Mouse (Mus musculus) megakaryocyte, embryonic 14.5 days (primary cell): ENCODE results near the gene Olfr1340. TPM values are rescaled to one million over a fixed set of nuclear protein-coding genes. Genes with fewer than 3 reads are reported as not detected.

Experiments used
- H3K27me3 ChIP-seq: replicated peaks from 2 replicates; pipeline ENCODE3; 2012; ENCODE audit warnings: inconsistent platforms
- H3K36me3 ChIP-seq: replicated peaks from 2 replicates; pipeline ENCODE3; 2012; ENCODE audit warnings: low read length, inconsistent platforms, mixed read lengths
- H3K4me1 ChIP-seq: 2 replicates; pipeline ENCODE4 v1.6.1; 2012; ENCODE audit warnings: inconsistent platforms
- H3K4me3 ChIP-seq: replicated peaks from 2 replicates; pipeline ENCODE3; 2012; ENCODE audit warnings: moderate library complexity, mild to moderate bottlenecking, inconsistent platforms
- H3K9me3 ChIP-seq: 2 replicates; pipeline ENCODE4 v1.6.1; 2012; ENCODE audit warnings: inconsistent platforms
- FLI1 ChIP-seq: IDR thresholded peaks from 2 replicates; pipeline ENCODE4 v1.6.1; 2012; ENCODE audit warnings: low read length, inconsistent platforms, mixed read lengths
- GATA1 ChIP-seq: IDR thresholded peaks from 3 replicates; pipeline ENCODE4 v1.6.1; 2012; ENCODE audit warnings: mixed read lengths, low read length, inconsistent platforms, borderline replicate concordance
- polyA plus RNA-seq: library from polyadenylated mRNA; stranded (reverse); fragments of >175 nt; gene quantifications from 2 replicates; pipeline ENCODE4 v1.2.3, GENCODE M21; 2012; ENCODE audit warnings: low replicate concordance; ENCODE audit not compliant: insufficient read depth

The Olfr1340 gene
- not detected in 2 replicates for polyA plus RNA-seq

GRCm38 (mm10) chr4:118719838-118720237 is at the start of gene Olfr1340:
Olfr1340 (plus strand) TSS chr4:118720138.
- no peaks in the 10 kb centered on the region for H3K27me3 ChIP-seq
- no peak within 1 kb of the TSS for H3K4me3 ChIP-seq
- no peaks in the 10 kb centered on the region for H3K9me3 ChIP-seq
- H3K36me3 ChIP-seq: no peaks in the 10 kb centered on the region
- no peaks in the 10 kb centered on the region for H3K4me1 ChIP-seq
- no peak for TF ChIP-seq GATA1

- H3K4me3 ChIP-seq: no peak overlapping the region
- TF ChIP-seq FLI1 (no peak), GATA1 (no peak)
- no peaks in the 10 kb centered on the region; the same call in 1 of the 2 replicates for H3K4me1 ChIP-seq
These were observed 32.9 kb upstream of the Olfr1340 start for GRCm38 (mm10) chr4:118687086-118687485.

GRCm38 (mm10) chr4:118692412-118692973 is 27.4 kb upstream of the Olfr1340 start, which contains the start of gene Olfr1342:
Olfr1342 (minus strand) TSS chr4:118692756.
- Histone ChIP-seq H3K4me1 (peaks cover 6% of the 10 kb centered on the region; the same call in 1 of the 2 replicates), H3K9me3 (0 out of 2 replicates have a peak, but pooled peaks cover 2% of the 10 kb centered on the region), H3K4me3 (no peak within 1 kb of the TSS), H3K36me3 (no peaks in the 10 kb centered on the region), H3K27me3 (peaks cover 19% of the 10 kb centered on the region)
- TF ChIP-seq FLI1: no peak
- no peak for TF ChIP-seq GATA1

More at GRCm38 (mm10) chr4:118687086-118687485, 32.9 kb upstream of the Olfr1340 start:
- Histone ChIP-seq H3K27me3 (peaks cover 15% of the 10 kb centered on the region), H3K9me3 (0 out of 2 replicates have a peak, but pooled peaks cover 2% of the 10 kb centered on the region), H3K36me3 (no peaks in the 10 kb centered on the region)

GRCm38 (mm10) chr4:118693812-118694211 is 26.1 kb upstream of the Olfr1340 start:
- Histone ChIP-seq H3K27me3 (peaks cover 19% of the 10 kb centered on the region), H3K36me3 (no peaks in the 10 kb centered on the region), H3K4me1 (peaks cover 6% of the 10 kb centered on the region; the same call in 1 of the 2 replicates), H3K9me3 (no peaks in the 10 kb centered on the region), H3K4me3 (no peak overlapping the region)
- TF ChIP-seq GATA1 (no peak), FLI1 (no peak)

- Histone ChIP-seq H3K9me3 (no peaks in the 10 kb centered on the region), H3K36me3 (no peaks in the 10 kb centered on the region), H3K27me3 (peaks cover 9% of the 10 kb centered on the region), H3K4me1 (no peaks in the 10 kb centered on the region), H3K4me3 (no peak within 1 kb of the TSS)
- no peak for TF ChIP-seq GATA1
- TF ChIP-seq FLI1: no peak
These were observed 16.7 kb upstream of the Olfr1340 start, which contains the start of gene Olfr1341 for GRCm38 (mm10) chr4:118703223-118703622. Olfr1341 (plus strand) TSS chr4:118703523.

- no peaks in the 10 kb centered on the region for H3K9me3 ChIP-seq
- TF ChIP-seq GATA1 (no peak), FLI1 (no peak)
- no peaks in the 10 kb centered on the region for H3K4me1 ChIP-seq
- no peak overlapping the region for H3K4me3 ChIP-seq
- H3K36me3 ChIP-seq: no peaks in the 10 kb centered on the region
- H3K27me3 ChIP-seq: peaks cover 9% of the 10 kb centered on the region
These were observed 11.9 kb upstream of the Olfr1340 start for GRCm38 (mm10) chr4:118708086-118708485.

- H3K36me3 ChIP-seq: no peaks in the 10 kb centered on the region
- peaks cover 2% of the 10 kb centered on the region for H3K27me3 ChIP-seq
- no peaks in the 10 kb centered on the region for H3K4me1 ChIP-seq
- no peak overlapping the region for H3K4me3 ChIP-seq
- H3K9me3 ChIP-seq: no peaks in the 10 kb centered on the region
- TF ChIP-seq GATA1 (no peak), FLI1 (no peak)
These were observed 8.3 kb upstream of the Olfr1340 start for GRCm38 (mm10) chr4:118711656-118712055.

GRCm38 (mm10) chr4:118721742-118722483 is 2.0 kb downstream of the Olfr1340 start:
- Histone ChIP-seq H3K4me3 (no peak overlapping the region), H3K9me3 (no peaks in the 10 kb centered on the region), H3K4me1 (no peaks in the 10 kb centered on the region), H3K27me3 (no peaks in the 10 kb centered on the region), H3K36me3 (no peaks in the 10 kb centered on the region)
- TF ChIP-seq GATA1 (no peak), FLI1 (no peak)

- Histone ChIP-seq H3K4me1 (no peaks in the 10 kb centered on the region), H3K9me3 (peaks cover 3% of the 10 kb centered on the region; the same call in 1 of the 2 replicates), H3K36me3 (no peaks in the 10 kb centered on the region), H3K4me3 (no peak within 1 kb of the TSS), H3K27me3 (peaks cover 2% of the 10 kb centered on the region)
- TF ChIP-seq FLI1 (no peak), GATA1 (no peak)
These were observed 11.9 kb downstream of the Olfr1340 start, which contains the start of gene Olfr1339 for GRCm38 (mm10) chr4:118731875-118732274. Olfr1339 (plus strand) TSS chr4:118732175.

GRCm38 (mm10) chr4:118739574-118739973 is 19.6 kb downstream of the Olfr1340 start:
- no peak overlapping the region for H3K4me3 ChIP-seq
- H3K27me3 ChIP-seq: peaks cover 31% of the 10 kb centered on the region
- H3K36me3 ChIP-seq: no peaks in the 10 kb centered on the region
- no peaks in the 10 kb centered on the region for H3K4me1 ChIP-seq
- peaks cover 12% of the 10 kb centered on the region; the same call in 1 of the 2 replicates for H3K9me3 ChIP-seq
- no peak for TF ChIP-seq FLI1
- no peak for TF ChIP-seq GATA1
